Comparison of ENCODE assay signal across 34 mouse cellular contexts in the genomic region with DNA sequence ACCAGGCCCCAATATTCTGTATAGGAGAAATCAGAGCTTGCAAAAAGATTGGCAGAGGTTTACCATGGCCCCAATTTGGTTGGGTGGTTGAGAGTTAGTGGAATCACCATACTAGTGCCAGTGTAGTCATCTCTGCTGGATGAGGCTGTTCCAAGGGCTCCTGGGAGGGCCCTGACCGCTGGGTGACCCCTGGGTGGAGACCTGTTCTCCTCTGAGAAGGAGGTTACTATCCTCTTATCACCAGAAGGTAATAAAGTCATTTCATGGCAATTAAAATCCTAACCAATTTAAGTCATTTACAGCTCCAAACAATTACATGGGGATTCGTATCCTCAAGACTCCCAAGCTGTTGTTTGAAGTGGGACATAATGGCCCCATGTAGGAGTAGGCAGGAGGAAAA. TPM values are rescaled to one million over a fixed set of nuclear protein-coding genes. Genes with fewer than 3 reads are reported as not detected.
"Had no signal": no experiment of that assay in that cellular context is flagged by ENCODE, and none has a peak within 500 bp of the region (broad histone marks: within the 10 kb centered on the region; RNA-seq: fewer than 3 reads in every experiment).

No protein-coding gene starts in this region.

- H3K4me1 ChIP-seq: heart, embryonic 13.5 days; heart, embryonic 15.5 days; hindbrain, embryonic 13.5 days; hindbrain, embryonic 15.5 days; limb, embryonic 13.5 days; limb, embryonic 15.5 days; liver, embryonic 12.5 days had no signal

- H3K9me3 ChIP-seq: heart, embryonic 13.5 days; heart, embryonic 15.5 days; hindbrain, embryonic 13.5 days; hindbrain, embryonic 15.5 days; limb, embryonic 13.5 days; limb, embryonic 15.5 days; liver, embryonic 12.5 days had no signal

- H3K9ac ChIP-seq: heart, embryonic 13.5 days; heart, embryonic 15.5 days; hindbrain, embryonic 13.5 days; hindbrain, embryonic 15.5 days; limb, embryonic 13.5 days; limb, embryonic 15.5 days; liver, embryonic 12.5 days; liver, embryonic 14.5 days had no signal

- H3K27ac ChIP-seq: heart, adult 2 months; heart, embryonic 13.5 days; heart, embryonic 15.5 days; hindbrain, embryonic 13.5 days; hindbrain, embryonic 15.5 days; hindbrain, postnatal 0 days; limb, embryonic 13.5 days; limb, embryonic 15.5 days; liver, embryonic 12.5 days; liver, embryonic 14.5 days had no signal

- H3K4me3 ChIP-seq: heart, adult 2 months; heart, embryonic 13.5 days; heart, embryonic 15.5 days; hindbrain, embryonic 13.5 days; hindbrain, embryonic 15.5 days; layer of hippocampus, adult 2 months; limb, embryonic 13.5 days; limb, embryonic 15.5 days; liver, embryonic 12.5 days had no signal

- H3K4me2 ChIP-seq: heart, embryonic 11.5 days; heart, embryonic 13.5 days; heart, embryonic 15.5 days; hindbrain, embryonic 13.5 days; hindbrain, embryonic 15.5 days; limb, embryonic 13.5 days; limb, embryonic 15.5 days; liver, embryonic 12.5 days had no signal

- ATAC-seq: hindbrain, postnatal 0 days; liver, embryonic 12.5 days had no signal

- DNase-seq: gastrocnemius, postnatal 14 days; gastrocnemius, postnatal 36 days; heart, adult 11 months; heart, adult 2 months; heart, postnatal 14 days; heart, postnatal 36 days; kidney, adult 11 months; kidney, adult 8-10 months; kidney, postnatal 10 days; kidney, postnatal 25 days; left cerebral cortex, postnatal 4 days had no signal

- H3K36me3 ChIP-seq: heart, embryonic 13.5 days; heart, embryonic 15.5 days; hindbrain, embryonic 13.5 days; hindbrain, embryonic 15.5 days; limb, embryonic 13.5 days; limb, embryonic 15.5 days; liver, embryonic 12.5 days had no signal

- H3K27me3 ChIP-seq: heart, embryonic 13.5 days; heart, embryonic 15.5 days; hindbrain, embryonic 13.5 days; hindbrain, embryonic 15.5 days; limb, embryonic 13.5 days; limb, embryonic 15.5 days; liver, embryonic 12.5 days had no signal

RNA-seq across cellular contexts. Expression of gene Isx, which starts 24.3 kb away (rescaled TPM):
- total RNA-seq: gastrocnemius, adult 18-20 months; gastrocnemius, adult 8-10 months; gastrocnemius, postnatal 14 days; gastrocnemius, postnatal 36 days; heart, postnatal 36 days; hematopoietic stem cell, adult 5-6 weeks; hindbrain, postnatal 0 days; layer of hippocampus, adult 2 months; layer of hippocampus, postnatal 10 days; layer of hippocampus, postnatal 25 days; left cerebral cortex, postnatal 10 days; left cerebral cortex, postnatal 4 days; liver, adult 2 months had no signal
- polyA plus RNA-seq: gonadal fat pad, adult 2 months; heart, embryonic 11.5 days; heart, embryonic 13.5 days; hindbrain, embryonic 11.5 days; hindbrain, embryonic 13.5 days; hindbrain, embryonic 15.5 days; hindbrain, postnatal 0 days; kidney, embryonic 14.5 days; kidney, embryonic 16.5 days; limb, embryonic 11.5 days; liver, embryonic 14.5 days had no signal
